Mouse (Mus musculus): ENCODE results near the gene Zfp120. TPM values are rescaled to one million over a fixed set of nuclear protein-coding genes. Genes with fewer than 3 reads are reported as not detected.
"Not testable (repeated sequence)": the region's sequence is repeated elsewhere in the genome, so short reads cannot be mapped to it uniquely, and the experiment has no call there.

Zfp120 gene
- 2.2 and 2.5 TPM in 2 replicates for polyA plus RNA-seq (2012; rRNA removed)

GRCm38 (mm10) chr2:150136435-150136897 is at the start of gene Zfp120:
Gene Zfp120 (minus strand): TSS chr2:150136708.
- DNase-seq (ENCODE audit: low read depth), result peak; percentile 88

GRCm38 (mm10) chr2:150181570-150181999 is 45.1 kb upstream of the Zfp120 start, which contains the start of gene Gm14139:
Gene Gm14139 (plus strand): TSS chr2:150181755.
- not testable (repeated sequence) for DNase-seq (ENCODE audit: low read depth)

DNA sequence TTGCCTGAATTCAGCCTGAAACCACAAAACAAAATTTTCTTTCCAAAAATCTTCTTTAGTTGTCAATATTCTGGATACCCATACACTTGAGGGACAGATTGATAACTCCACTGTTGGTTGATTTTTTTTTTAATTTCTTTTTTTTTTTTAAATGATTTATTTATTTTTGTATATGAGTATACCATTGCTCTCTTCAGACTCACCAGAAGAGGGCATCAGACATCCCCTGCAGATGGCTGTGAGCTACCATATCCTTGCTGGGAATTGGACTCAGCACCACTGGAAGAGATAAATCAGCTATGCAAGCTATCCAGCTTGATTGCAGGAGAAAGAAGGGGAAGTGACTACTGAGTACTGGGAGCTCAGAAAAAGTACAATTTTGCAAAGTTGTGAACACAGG is 44.5 kb upstream of the Zfp120 start:
- DNase-seq (ENCODE audit: low read depth), result not testable (repeated sequence)

GRCm38 (mm10) chr2:150179579-150179978 is 43.1 kb upstream of the Zfp120 start, which contains the start of gene Gm10770:
Gene Gm10770 (minus strand): TSS chr2:150179679.
- not testable (repeated sequence) for DNase-seq (ENCODE audit: low read depth)

GRCm38 (mm10) chr2:150173833-150174232 is 37.3 kb upstream of the Zfp120 start:
- no peak for DNase-seq (ENCODE audit: low read depth)

GRCm38 (mm10) chr2:150166703-150167102 is 30.2 kb upstream of the Zfp120 start:
- no peak for DNase-seq (ENCODE audit: low read depth)

- peak; percentile 88 for DNase-seq (ENCODE audit: low read depth)
These were observed 3.7 kb downstream of the Zfp120 start for GRCm38 (mm10) chr2:150132773-150133172.

DNA sequence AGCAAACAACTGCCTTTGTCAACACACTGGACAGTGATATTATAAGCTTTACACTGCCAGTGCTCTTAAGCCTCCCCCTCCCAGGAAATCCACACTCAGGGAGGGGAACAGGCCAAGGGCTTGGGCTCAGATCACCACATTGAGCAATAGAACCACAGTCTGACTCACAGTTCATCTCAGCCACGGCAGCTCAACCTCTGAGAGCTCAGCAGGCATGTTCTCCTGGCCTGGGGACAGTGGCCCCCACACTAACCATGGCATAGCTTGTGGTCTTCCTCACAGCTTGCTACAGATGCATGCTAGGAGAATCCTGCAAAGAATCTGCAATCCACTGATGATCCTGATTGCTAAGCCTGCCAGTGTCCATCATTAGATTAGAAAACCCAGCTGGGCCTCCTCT is 4.5 kb downstream of the Zfp120 start:
- DNase-seq (ENCODE audit: low read depth), result not testable (repeated sequence)

GRCm38 (mm10) chr2:150111247-150111912 is 25.1 kb downstream of the Zfp120 start:
- DNase-seq (ENCODE audit: low read depth), result no peak

GRCm38 (mm10) chr2:150099618-150100017 is 36.9 kb downstream of the Zfp120 start:
- not testable (repeated sequence) for DNase-seq (ENCODE audit: low read depth)

Other genes starting within 250 kb of the Zfp120 start
- not detected in 2 replicates for gene Gm10770, start 43.0 kb upstream of the Zfp120 start, polyA plus RNA-seq (2012; rRNA removed)
- gene Gm14139, start 45.0 kb upstream of the Zfp120 start, polyA plus RNA-seq (2012; rRNA removed), result not detected in 2 replicates
- gene Zfp937, start 81.4 kb upstream of the Zfp120 start, polyA plus RNA-seq (2012; rRNA removed), result 0.78 and 1.2 TPM in 2 replicates
- 0.15 and 0.34 TPM in 2 replicates for gene Gm21994, start 118.9 kb upstream of the Zfp120 start, polyA plus RNA-seq (2012; rRNA removed)
- not detected in 2 replicates for gene Gm14124, start 120.8 kb upstream of the Zfp120 start, polyA plus RNA-seq (2012; rRNA removed)
- gene Gm10130, start 187.0 kb upstream of the Zfp120 start, polyA plus RNA-seq (2012; rRNA removed), result not detected in 2 replicates
- gene 3300002I08Rik, start 226.1 kb upstream of the Zfp120 start, polyA plus RNA-seq (2012; rRNA removed), result 2.6 and 2.7 TPM in 2 replicates